Mouse (Mus musculus): ENCODE results near the gene Zic2. TPM values are rescaled to one million over a fixed set of nuclear protein-coding genes. Genes with fewer than 3 reads are reported as not detected.

The Zic2 gene
- 0.05 and 0.19 TPM in 2 replicates for polyA plus RNA-seq (2012; rRNA removed)

GRCm38 (mm10) chr14:122474891-122475556, at the start of gene Zic2:
Gene Zic2 (plus strand): TSS chr14:122475435.

GRCm38 (mm10) chr14:122450496-122451382, 24.5 kb upstream of the Zic2 start, which contains the start of gene Gm5089:
Gene Gm5089 (minus strand): TSS chr14:122451115.

DNA sequence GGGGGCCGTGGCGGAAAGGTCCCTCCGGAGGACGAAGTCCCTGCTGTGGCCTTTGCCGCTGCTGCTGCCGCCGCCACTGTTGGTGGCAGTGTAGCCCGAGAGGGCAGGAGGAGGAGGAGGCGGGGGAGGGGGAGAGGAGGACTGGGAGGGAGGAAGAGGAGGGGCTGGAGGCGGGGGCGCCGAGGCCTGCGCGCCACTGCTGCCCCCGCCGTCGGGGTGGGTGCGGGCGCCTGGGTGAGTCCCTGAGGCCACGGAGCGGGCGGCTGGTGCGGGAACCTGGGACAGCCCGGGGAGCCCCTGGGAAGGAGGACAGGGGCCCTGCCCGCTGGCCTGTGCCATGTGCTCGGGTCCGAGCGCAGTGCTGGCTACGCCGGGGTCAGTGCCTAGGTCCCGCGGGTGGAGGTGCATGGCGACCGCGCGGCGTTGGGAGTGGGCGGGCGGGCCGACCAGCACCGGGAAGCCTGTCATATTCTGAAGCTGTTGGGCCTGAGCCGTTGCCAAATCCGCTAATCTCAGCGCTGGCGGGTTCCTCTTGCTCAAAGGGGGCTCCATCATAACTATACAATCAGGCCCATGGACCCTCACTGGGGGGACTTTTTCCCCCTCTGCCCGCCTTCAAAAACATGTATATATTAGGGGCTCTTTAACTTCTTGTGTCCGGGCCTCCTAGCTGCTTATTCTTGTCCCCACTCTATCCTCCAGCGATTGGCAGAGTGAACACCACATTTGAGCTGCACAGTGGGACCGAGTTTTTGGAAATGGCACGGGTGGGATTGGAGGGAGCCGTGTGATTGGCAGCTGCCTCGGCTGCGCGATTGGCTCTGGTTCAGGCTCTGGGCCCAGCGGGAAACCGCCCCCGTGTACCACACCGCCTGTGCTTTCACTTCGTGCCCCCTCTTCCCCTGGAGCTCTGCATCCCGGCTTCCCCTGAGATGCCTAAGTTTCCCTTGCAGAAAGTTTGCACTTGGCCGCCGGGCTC, 10.2 kb upstream of the Zic2 start, which contains the start of gene Zic5:
Zic5 (minus strand) TSS at position 915 of the 979 bp plus-strand sequence.

GRCm38 (mm10) chr14:122490441-122491328, 15.4 kb downstream of the Zic2 start, which contains the start of gene Gm10837:
Gene Gm10837 (plus strand): TSS chr14:122490586.

Other genes starting within 250 kb of the Zic2 start
- not detected in 2 replicates for gene Gm5089, start 24.3 kb upstream of the Zic2 start, polyA plus RNA-seq (2012; rRNA removed)
- gene Zic5, start 9.8 kb upstream of the Zic2 start, polyA plus RNA-seq (2012; rRNA removed) = 0.15 TPM in 1 of 2 replicates, not detected in the other
- gene Gm10837, start 15.2 kb downstream of the Zic2 start, polyA plus RNA-seq (2012; rRNA removed) = not detected in 2 replicates
- gene Pcca, start 58.9 kb downstream of the Zic2 start, polyA plus RNA-seq (2012; rRNA removed) = 11.8 and 11.9 TPM in 2 replicates